Mouse (Mus musculus) hindbrain, embryonic 12.5 days (tissue): Measurements from ENCODE around the gene Hnrnpul1. TPM values are rescaled to one million over a fixed set of nuclear protein-coding genes. Genes with fewer than 3 reads are reported as not detected.
A peak's percentile ranks its signal among the peaks of the same experiment; 100 is the strongest.

Experiments
- ATAC-seq: fragments of 200-750 bp; cut with Nextera tagmentation; 2 replicates; pipeline ENCODE4 v1.8.0; 2017; ENCODE audit warnings: moderate TSS enrichment; ENCODE audit not compliant: low FRiP score
- H3K27ac ChIP-seq: fragments of 300-500 bp; sonication (generic); 2 replicates; pipeline ENCODE4 v1.5.1; 2016; ENCODE audit warnings: mild to moderate bottlenecking
- H3K27me3 ChIP-seq: fragments of 300-500 bp; sonication (generic); 2 replicates; pipeline ENCODE4 v1.6.1; 2016; ENCODE audit warnings: mild to moderate bottlenecking
- H3K36me3 ChIP-seq: fragments of 300-500 bp; sonication (generic); 2 replicates; pipeline ENCODE4 v1.6.1; 2016; ENCODE audit warnings: mild to moderate bottlenecking
- H3K4me1 ChIP-seq: fragments of 300-500 bp; sonication (generic); 2 replicates; pipeline ENCODE4 v1.6.1; 2016
- H3K4me2 ChIP-seq: fragments of 300-500 bp; sonication (generic); replicated peaks from 2 replicates; pipeline ENCODE4 v1.6.1; 2016; ENCODE audit warnings: mild to moderate bottlenecking
- H3K4me3 ChIP-seq: fragments of 300-500 bp; sonication (generic); 2 replicates; pipeline ENCODE4 v1.5.1; 2016; ENCODE audit warnings: mild to moderate bottlenecking
- H3K9ac ChIP-seq: fragments of 300-500 bp; sonication (generic); 2 replicates; pipeline ENCODE4 v1.6.1; 2016; ENCODE audit warnings: mild to moderate bottlenecking, moderate library complexity
- H3K9me3 ChIP-seq: fragments of 300-500 bp; sonication (generic); replicated peaks from 2 replicates; pipeline ENCODE4 v1.6.1; 2016; ENCODE audit warnings: mild to moderate bottlenecking
- WGBS: fragments of 180-500 bp; shearing (Covaris S2); methylation state at CpG from one replicate; pipeline ENCODE4 v1.1.7; 2016; 5-methylcytosine and 5-hydroxymethylcytosine counted together
- polyA plus RNA-seq: library from polyadenylated mRNA; unstranded; fragments of >200 nt; fragmentation: Nextera tagmentation; extraction: Ambion mirVana; gene quantifications from 2 replicates; pipeline ENCODE4 v1.2.1, GENCODE M21; 2016

Gene Hnrnpul1
- polyA plus RNA-seq, 1 experiment from 2014 or later, result 68.6 TPM

DNA sequence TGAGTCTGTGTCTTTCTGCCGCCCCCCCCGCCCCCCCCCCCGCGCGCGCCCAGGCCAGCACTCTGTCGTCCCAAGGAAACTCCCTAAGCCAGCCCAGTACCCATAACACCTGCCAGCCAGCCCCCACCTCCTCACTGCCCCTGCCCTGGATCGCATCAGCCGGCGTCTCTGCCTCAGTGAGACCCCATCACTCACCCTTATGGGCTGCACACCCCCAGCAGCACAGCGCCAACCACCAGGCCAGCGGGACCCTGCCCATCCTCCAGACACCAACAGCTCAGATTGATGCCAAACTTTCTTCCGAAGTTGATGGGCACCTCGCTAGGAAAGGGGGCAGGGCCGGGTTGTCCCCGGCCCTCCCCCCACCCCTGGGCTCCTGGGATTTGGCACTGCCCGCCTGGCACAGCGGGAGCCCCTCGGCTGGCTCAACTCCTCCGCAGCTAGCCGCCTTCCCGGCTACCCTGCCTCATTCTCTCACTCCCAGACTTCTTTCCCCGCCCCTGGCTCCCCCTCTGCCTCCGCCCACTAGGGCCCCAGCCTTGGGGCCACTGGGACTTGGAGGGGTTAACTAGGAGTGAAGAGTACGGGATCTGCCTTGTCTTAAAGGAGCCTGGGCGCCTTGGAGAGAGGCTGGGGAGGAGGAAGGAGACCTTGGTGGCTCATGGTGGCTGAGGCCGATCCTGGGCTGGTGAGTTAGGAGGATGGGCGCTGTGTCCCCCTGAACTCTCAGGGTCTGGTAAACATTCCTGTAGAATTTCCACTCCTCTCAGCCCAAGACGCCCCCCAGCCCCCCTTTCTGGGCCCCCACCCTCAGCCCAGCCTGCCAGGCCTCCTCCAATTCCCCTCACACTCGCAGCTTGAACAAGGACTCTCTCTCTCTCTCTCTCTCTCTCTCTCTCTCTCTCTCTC is 33.9 kb upstream of the Hnrnpul1 start, which contains the start of gene Axl:
Gene Axl, minus strand, starts transcription at position 486 of the 909 bp plus-strand sequence.
- Histone ChIP-seq H3K27me3 (0 out of 2 replicates have a peak, but pooled peaks cover 3% of the 10 kb centered on the region), H3K4me2 (peak within 1 kb of the TSS; percentile 77), H3K27ac (peak within 1 kb of the TSS; percentile 44), H3K9me3 (no peaks in the 10 kb centered on the region), H3K4me1 (peaks cover 23% of the 10 kb centered on the region), H3K4me3 (peak within 1 kb of the TSS; percentile 43), H3K9ac (peak within 1 kb of the TSS; percentile 63), H3K36me3 (no peaks in the 10 kb centered on the region)
- peak; percentile 85 for ATAC-seq
- WGBS, result 2% methylated on average over 25 of the region's 30 CpGs

DNA sequence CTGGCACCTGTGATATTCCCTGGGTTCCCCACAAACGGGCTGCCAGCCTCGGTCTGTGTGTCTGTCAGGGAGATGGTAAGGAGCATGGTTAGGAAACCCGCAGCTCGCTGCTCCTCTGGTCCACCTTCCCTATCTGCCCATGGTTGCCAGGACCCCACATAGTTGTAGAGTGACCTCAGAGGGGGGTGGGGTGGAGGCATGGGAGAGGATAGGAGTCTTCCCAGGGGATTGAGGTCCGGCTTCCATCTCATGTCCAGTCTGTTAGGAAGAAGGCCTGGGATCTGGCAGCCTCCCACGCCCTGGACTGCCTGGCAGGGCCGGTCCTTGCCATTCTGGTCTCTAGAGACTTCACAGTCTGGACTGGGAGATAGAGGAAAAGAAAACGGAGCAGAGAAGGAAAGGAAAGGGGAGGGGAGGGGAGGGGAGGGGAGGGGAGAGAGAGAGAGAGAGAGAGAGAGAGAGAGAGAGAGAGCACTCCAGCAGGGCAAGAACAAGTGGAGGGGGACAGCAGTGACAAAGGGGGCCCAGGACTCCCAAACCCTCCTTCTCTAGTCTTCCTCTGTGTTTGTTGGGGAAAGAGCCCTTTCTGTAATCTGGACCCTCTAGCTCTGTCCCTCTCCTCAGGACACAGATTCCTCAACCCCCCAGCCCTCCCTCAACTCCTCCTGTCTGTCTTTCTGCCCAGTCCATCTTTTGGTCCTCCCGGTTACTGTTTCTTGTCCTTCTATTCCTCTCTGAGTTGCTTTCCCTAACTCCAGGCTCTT is 33.1 kb upstream of the Hnrnpul1 start:
- H3K36me3 ChIP-seq, result no peaks in the 10 kb centered on the region
- peak overlapping the region; percentile 63 for H3K9ac ChIP-seq
- H3K4me3 ChIP-seq, result peak overlapping the region; percentile 43
- H3K4me1 ChIP-seq, result peaks cover 23% of the 10 kb centered on the region
- H3K27me3 ChIP-seq, result 0 out of 2 replicates have a peak, but pooled peaks cover 3% of the 10 kb centered on the region
- ATAC-seq, result peak; percentile 36; the same call in 1 of the 2 replicates
- 26% methylated on average over 9 of the region's 9 CpGs for WGBS
- peak overlapping the region; percentile 44; the same call in 1 of the 2 replicates for H3K27ac ChIP-seq
- no peaks in the 10 kb centered on the region for H3K9me3 ChIP-seq
- H3K4me2 ChIP-seq, result peak overlapping the region; percentile 77

DNA sequence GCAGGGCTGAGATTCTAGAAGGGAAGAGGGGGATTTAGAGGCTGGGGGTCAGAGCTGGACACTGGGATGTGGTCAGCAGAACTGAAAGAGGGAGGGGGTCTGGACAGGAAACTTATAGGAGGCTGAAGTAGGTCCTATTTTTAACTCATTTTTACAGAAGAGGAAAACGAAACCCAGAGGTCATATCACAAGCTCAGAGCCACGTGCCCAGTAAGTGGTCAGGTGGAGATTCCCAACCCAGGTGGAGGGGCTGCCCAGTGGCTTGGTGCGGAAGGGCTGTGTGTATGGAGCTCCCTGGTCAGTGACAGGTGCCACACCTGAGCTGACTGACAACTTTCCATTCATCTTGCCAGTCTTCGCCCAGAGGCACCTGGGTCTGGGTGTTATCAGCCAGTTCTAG is 32.4 kb upstream of the Hnrnpul1 start:
- no peak for ATAC-seq
- 0 out of 2 replicates have a peak, but pooled peaks cover 3% of the 10 kb centered on the region for H3K27me3 ChIP-seq
- H3K36me3 ChIP-seq, result no peaks in the 10 kb centered on the region
- peak overlapping the region; percentile 77 for H3K4me2 ChIP-seq
- H3K9me3 ChIP-seq, result no peaks in the 10 kb centered on the region
- 75% methylated on average over 4 of the region's 4 CpGs for WGBS
- no peak overlapping the region for H3K27ac ChIP-seq
- H3K4me1 ChIP-seq, result peaks cover 28% of the 10 kb centered on the region
- H3K4me3 ChIP-seq, result no peak overlapping the region
- no peak overlapping the region for H3K9ac ChIP-seq

- WGBS, result 78% methylated on average over 4 of the region's 4 CpGs
- Histone ChIP-seq H3K9me3 (no peaks in the 10 kb centered on the region), H3K9ac (no peak overlapping the region), H3K27me3 (0 out of 2 replicates have a peak, but pooled peaks cover 3% of the 10 kb centered on the region), H3K27ac (no peak overlapping the region), H3K4me3 (no peak overlapping the region), H3K4me2 (no peak overlapping the region), H3K4me1 (peaks cover 37% of the 10 kb centered on the region), H3K36me3 (no peaks in the 10 kb centered on the region)
- no peak for ATAC-seq
These were observed 31.2 kb upstream of the Hnrnpul1 start for GRCm38 (mm10) chr7:25785752-25786151.

DNA sequence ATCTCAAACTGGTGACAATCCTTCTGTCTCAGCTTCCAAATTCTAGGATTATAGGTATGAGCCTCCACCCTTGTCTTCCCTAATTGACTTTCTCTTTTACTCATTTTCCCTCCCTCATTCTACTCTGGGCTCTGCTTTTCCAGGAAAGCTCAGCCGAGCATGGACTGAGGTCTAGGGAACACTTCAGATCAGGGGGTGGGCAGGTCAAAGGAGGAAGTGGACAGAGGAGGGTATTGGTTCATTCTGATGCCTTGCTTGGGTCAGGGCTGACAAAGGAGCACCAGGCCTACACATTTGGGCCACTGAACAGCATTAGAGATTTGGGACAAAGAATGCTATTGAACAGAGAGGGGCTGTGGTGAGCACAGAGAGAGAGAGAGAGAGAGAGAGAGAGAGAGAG is 30.3 kb upstream of the Hnrnpul1 start:
- Histone ChIP-seq H3K27me3 (0 out of 2 replicates have a peak, but pooled peaks cover under 1% of the 10 kb centered on the region), H3K4me1 (peaks cover 37% of the 10 kb centered on the region), H3K4me3 (no peak overlapping the region), H3K9ac (no peak overlapping the region), H3K27ac (no peak overlapping the region), H3K36me3 (no peaks in the 10 kb centered on the region), H3K4me2 (no peak overlapping the region), H3K9me3 (no peaks in the 10 kb centered on the region)
- no peak for ATAC-seq
- 62% methylated on average over 1 of the region's 1 CpGs for WGBS

DNA sequence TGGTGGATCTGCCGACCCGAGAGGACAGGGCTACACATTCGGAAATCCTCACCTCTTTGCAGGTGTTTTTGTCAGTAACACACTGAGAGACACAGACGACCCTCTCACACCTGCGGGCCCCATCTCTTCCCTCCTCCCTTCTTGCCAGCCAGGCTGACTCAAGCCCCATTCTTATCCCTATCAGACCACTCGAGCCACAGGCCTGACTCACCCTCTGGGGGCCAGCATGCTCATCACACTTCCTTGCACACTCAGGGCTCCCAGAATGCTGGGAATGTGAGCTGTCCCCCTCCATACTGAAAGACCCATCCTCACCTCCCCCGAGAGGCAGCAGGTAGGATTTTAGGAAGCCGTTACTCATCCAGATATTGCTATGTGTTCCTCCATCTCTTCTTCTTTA is 29.2 kb upstream of the Hnrnpul1 start:
- Histone ChIP-seq H3K27ac (no peak overlapping the region), H3K4me1 (peaks cover 30% of the 10 kb centered on the region), H3K36me3 (no peaks in the 10 kb centered on the region), H3K4me2 (no peak overlapping the region), H3K9me3 (no peaks in the 10 kb centered on the region), H3K9ac (no peak overlapping the region), H3K27me3 (no peaks in the 10 kb centered on the region), H3K4me3 (no peak overlapping the region)
- ATAC-seq, result no peak
- WGBS, result 61% methylated on average over 8 of the region's 8 CpGs

GRCm38 (mm10) chr7:25782744-25783143 is 28.2 kb upstream of the Hnrnpul1 start:
- no peak overlapping the region for H3K9ac ChIP-seq
- ATAC-seq, result no peak
- H3K27ac ChIP-seq, result no peak overlapping the region
- WGBS, result 84% methylated on average over 6 of the region's 6 CpGs
- H3K27me3 ChIP-seq, result no peaks in the 10 kb centered on the region
- no peaks in the 10 kb centered on the region for H3K36me3 ChIP-seq
- H3K4me3 ChIP-seq, result no peak overlapping the region
- H3K9me3 ChIP-seq, result no peaks in the 10 kb centered on the region
- no peak overlapping the region for H3K4me2 ChIP-seq
- peaks cover 21% of the 10 kb centered on the region for H3K4me1 ChIP-seq

DNA sequence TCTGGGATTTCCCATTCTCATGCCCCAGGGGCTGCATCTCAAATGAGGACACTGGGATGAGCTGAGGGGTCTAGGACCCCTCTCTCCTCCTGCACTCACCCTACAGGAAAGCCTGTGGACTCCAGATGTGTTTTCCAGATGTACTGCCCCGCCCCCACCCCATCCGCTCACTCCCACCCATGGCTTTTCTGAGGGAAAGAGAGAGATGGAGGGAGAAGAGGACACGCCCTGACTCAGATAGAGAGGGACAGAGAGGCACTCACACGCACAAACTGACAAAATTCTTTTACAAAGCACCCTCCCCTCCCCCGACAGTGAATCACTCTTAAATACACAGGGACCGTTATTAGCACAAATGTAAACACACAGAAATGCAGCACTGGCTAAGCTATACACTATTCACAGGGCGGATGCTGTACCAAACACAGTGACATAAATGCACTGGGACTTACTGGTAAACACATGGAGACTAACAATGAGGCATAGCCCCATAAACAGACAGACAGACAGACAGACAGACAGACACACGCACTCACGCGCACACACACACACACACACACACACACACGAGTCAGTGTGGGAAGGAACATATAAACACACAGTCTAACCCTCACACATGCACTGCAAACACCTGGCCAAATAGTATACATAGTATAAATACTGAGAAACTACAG is 27.5 kb upstream of the Hnrnpul1 start:
- H3K36me3 ChIP-seq, result no peaks in the 10 kb centered on the region
- H3K4me3 ChIP-seq, result peak overlapping the region; percentile 32
- peak; percentile 30 for ATAC-seq
- no peaks in the 10 kb centered on the region for H3K27me3 ChIP-seq
- peaks cover 15% of the 10 kb centered on the region for H3K4me1 ChIP-seq
- H3K9ac ChIP-seq, result peak overlapping the region; percentile 59
- H3K27ac ChIP-seq, result no peak overlapping the region
- no peaks in the 10 kb centered on the region for H3K9me3 ChIP-seq
- H3K4me2 ChIP-seq, result peak overlapping the region; percentile 56
- WGBS, result 45% methylated on average over 11 of the region's 11 CpGs

DNA sequence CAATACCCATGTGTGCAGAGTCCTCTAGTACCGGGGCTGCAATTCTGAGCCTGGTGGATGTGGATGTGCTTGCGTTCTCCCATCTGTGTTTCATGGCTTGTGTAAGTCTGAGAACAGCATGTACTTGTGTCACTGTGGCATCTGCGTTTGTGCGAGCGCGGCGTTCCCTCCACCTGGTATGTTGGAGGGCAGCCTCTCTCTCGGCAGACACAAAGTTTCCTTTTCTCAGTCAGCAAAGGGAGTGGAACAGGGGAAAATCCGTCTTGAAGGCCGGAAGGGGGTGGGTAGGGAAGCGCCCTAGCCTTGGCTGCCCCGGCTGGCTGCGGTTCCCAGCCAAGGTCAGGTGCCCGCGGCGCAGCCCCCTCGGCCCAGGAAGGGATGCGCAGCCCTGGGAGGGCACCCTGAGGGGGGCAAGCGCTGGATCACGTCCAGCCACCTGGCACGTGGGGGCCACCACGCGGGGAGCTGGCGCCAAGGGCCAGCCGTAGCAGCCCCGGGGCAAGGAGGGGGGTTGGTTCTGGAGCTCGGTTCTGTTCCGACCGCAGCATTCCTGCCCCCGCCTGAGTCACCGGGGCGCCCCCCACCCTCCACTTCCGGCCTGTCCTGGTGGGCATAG is 26.9 kb upstream of the Hnrnpul1 start:
- Histone ChIP-seq H3K27ac (no peak overlapping the region), H3K4me3 (peak overlapping the region; percentile 32), H3K36me3 (no peaks in the 10 kb centered on the region), H3K4me2 (peak overlapping the region; percentile 56), H3K9me3 (no peaks in the 10 kb centered on the region), H3K9ac (peak overlapping the region; percentile 59), H3K4me1 (peaks cover 13% of the 10 kb centered on the region), H3K27me3 (no peaks in the 10 kb centered on the region)
- ATAC-seq, result peak; percentile 52
- 13% methylated on average over 32 of the region's 33 CpGs for WGBS

- Histone ChIP-seq H3K27ac (no peak overlapping the region), H3K9ac (no peak overlapping the region)
- 56% methylated on average over 4 of the region's 4 CpGs for WGBS
These were observed 26.2 kb upstream of the Hnrnpul1 start for GRCm38 (mm10) chr7:25780753-25781152.

GRCm38 (mm10) chr7:25780021-25780420 is 25.5 kb upstream of the Hnrnpul1 start:
- Histone ChIP-seq H3K4me1 (peaks cover 13% of the 10 kb centered on the region), H3K36me3 (no peaks in the 10 kb centered on the region), H3K9ac (no peak overlapping the region), H3K27me3 (no peaks in the 10 kb centered on the region), H3K27ac (no peak overlapping the region), H3K9me3 (no peaks in the 10 kb centered on the region), H3K4me3 (no peak overlapping the region), H3K4me2 (no peak overlapping the region)
- no peak for ATAC-seq
- 88% methylated on average over 5 of the region's 5 CpGs for WGBS

More at GRCm38 (mm10) chr7:25780753-25781152, 26.2 kb upstream of the Hnrnpul1 start:
- H3K4me2 ChIP-seq, result no peak overlapping the region
- no peaks in the 10 kb centered on the region for H3K9me3 ChIP-seq
- no peak overlapping the region for H3K4me3 ChIP-seq
- no peaks in the 10 kb centered on the region for H3K27me3 ChIP-seq
- no peaks in the 10 kb centered on the region for H3K36me3 ChIP-seq
- H3K4me1 ChIP-seq, result peaks cover 13% of the 10 kb centered on the region
- no peak for ATAC-seq
